Mouse (Mus musculus) c-Kit-positive CD71-positive TER-119-negative erythroid progenitor cells, embryonic 14.5 days (primary cell): ENCODE data around the gene Zdbf2.
"Not testable (repeated sequence)": the region's sequence is repeated elsewhere in the genome, so short reads cannot be mapped to it uniquely, and the experiment has no call there.

ENCODE experiments used
- DNase-seq: peaks from one replicate; pipeline ENCODE4 v3.0.0-alpha.2; 2013; ENCODE audit warnings: low read depth

Gene Zdbf2

GRCm38 (mm10) chr1:63265461-63265860 is 7.6 kb upstream of the Zdbf2 start:
- no peak for DNase-seq

- DNase-seq, result no peak
These were observed 6.9 kb upstream of the Zdbf2 start for GRCm38 (mm10) chr1:63266121-63266520.

DNA sequence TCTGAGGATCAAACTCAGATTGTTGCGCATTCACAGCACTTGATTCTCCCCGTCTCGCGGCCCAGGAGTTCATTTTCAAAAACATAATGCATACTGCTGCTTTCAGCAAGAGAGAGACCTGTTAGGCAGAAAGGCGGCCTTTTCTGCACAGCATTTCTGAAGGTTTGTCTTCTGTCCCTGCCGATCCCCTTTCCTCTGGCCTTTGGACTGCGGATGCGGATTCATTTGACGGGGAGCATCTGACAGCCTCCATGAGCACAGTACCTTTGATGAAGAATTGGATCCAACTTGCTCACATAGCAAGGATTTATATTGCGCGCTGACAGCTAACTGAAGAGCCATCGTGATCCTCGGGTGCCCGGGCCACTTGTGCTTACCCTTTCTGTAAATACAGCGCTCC is 6.3 kb upstream of the Zdbf2 start:
- DNase-seq, result no peak

DNA sequence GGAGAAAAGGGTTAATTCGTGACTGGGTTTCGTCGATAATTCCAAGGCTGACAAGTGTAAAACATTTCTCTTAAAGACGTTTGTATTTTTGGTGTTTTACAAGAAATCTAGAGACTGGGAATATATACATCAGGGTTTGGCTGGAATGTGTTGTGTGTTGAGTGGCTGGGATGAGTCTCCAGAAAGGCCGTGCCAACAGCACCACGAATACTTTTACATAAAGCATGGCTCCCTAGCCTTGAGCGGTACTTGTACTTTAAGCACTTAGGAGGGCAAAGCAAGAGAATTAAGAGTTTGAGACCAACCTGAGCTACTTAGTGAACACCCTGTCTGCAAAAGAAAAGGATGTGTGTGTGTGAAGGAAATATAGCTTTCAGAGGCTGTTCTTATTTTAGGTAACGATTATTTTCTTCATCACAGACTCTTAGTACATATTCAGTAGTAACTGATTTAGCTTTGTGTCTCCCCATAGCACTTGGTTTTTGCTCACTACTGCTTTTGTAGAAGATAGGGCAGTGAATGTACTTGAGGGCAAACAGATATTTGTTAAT is 865 bp upstream of the Zdbf2 start:
- no peak for DNase-seq

DNA sequence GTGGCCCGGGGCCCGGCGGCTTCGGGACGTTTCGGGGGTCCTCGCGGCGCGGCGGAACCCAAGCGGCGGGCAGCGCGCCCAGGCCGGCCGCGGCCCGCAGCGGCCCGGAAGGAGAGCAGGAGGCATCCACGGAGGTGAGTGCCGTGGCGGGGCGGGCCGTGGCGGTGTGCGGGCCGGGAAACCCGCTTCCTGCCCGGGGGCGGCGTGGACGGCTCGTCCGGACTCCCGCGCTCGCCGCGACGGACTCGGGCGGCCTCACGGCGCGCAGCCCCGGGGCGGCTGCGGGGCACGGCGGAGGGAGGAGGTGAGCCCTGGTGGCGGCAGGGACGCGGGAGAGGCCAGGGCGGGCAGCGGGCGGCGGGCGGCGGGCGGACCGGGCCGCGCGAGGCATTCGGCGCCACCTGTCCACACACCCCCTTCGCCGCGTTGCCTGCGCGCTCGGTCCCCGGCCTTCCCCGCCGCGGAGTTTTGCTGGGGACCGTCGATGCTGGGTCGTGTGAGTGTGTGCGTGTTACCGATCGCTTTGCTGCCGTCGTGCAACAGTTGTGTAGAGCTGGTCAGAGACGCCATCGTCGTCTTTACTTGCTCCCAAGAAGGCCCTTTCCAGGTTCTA is 380 bp downstream of the Zdbf2 start:
- DNase-seq, result no peak

GRCm38 (mm10) chr1:63274046-63274730 is 1.1 kb downstream of the Zdbf2 start:
- no peak for DNase-seq

- no peak for DNase-seq
These were observed 5.0 kb downstream of the Zdbf2 start for GRCm38 (mm10) chr1:63278106-63278505.

GRCm38 (mm10) chr1:63293965-63294364 is 20.9 kb downstream of the Zdbf2 start:
- DNase-seq, result no peak

GRCm38 (mm10) chr1:63309661-63310060 is 36.6 kb downstream of the Zdbf2 start:
- DNase-seq, result no peak

GRCm38 (mm10) chr1:63323565-63324132 is 50.6 kb downstream of the Zdbf2 start:
- not testable (repeated sequence) for DNase-seq
